15 mouse cellular contexts compared by ENCODE assay signal in genomic region chr7:49078930-49079329, GRCm38 (mm10).
A peak's percentile ranks its signal among the peaks of the same experiment; 100 is the strongest.
DNase-seq lines count a peak whose midpoint lies in the region; ATAC-seq lines count a peak whose summit lies in the region.
"Had no signal": no experiment of that assay in that cellular context is flagged by ENCODE, and none has a peak within 500 bp of the region (broad histone marks: within the 10 kb centered on the region; RNA-seq: fewer than 3 reads in every experiment).

No protein-coding gene starts in this region.

- H3K4me1 ChIP-seq in forebrain, embryonic 14.5 days (ENCODE audit: control insufficient read depth, insufficient read depth, low read length) = peaks cover 20% of the 10 kb centered on the region
- peaks cover 77% of the 10 kb centered on the region for H3K4me1 ChIP-seq in neural tube, embryonic 13.5 days (replicated peaks)

- intact Hi-C loops in left cerebral cortex, postnatal 14 days (cut with DNase I) = no loop called here
- intact Hi-C loops in left cerebral cortex, postnatal 10 days (cut with DNase I) = no loop called here

- H3K4me2 ChIP-seq in forebrain, embryonic 14.5 days (ENCODE audit: low read length) = no peak overlapping the region
- no peak overlapping the region for H3K4me2 ChIP-seq in neural tube, embryonic 13.5 days
- H3K4me2 ChIP-seq: heart, embryonic 11.5 days; lung, embryonic 14.5 days had no signal

- ATAC-seq in forebrain, embryonic 14.5 days = peak; percentile 71
- peak; percentile 59 for ATAC-seq in neural tube, embryonic 13.5 days (ENCODE audit: low read depth)

- H3K4me3 ChIP-seq in forebrain, embryonic 14.5 days (ENCODE audit: low read depth, low read length) = no peak overlapping the region
- no peak overlapping the region for H3K4me3 ChIP-seq in neural tube, embryonic 13.5 days

- DNase-seq in left cerebral cortex, postnatal 14 days (ENCODE audit: low spot score in 2 of 2) = peak; percentile 42 to 47
- DNase-seq in left cerebral cortex, postnatal 10 days (ENCODE audit: extremely low spot score in 1 of 2, low spot score in 2 of 2) = no peak
- peak; percentile 78 for DNase-seq in forebrain, embryonic 14.5 days (ENCODE audit: low spot score)
- DNase-seq in frontal cortex, postnatal 36 days (ENCODE audit: low spot score in 2 of 2) = peak; percentile 32 to 48
- no peak for DNase-seq in kidney, adult 8-10 months
- DNase-seq in heart, adult 11 months = no peak
- DNase-seq: cerebellum, adult 8-10 months; gastrocnemius, postnatal 14 days; kidney, adult 2 months; kidney, postnatal 4 days; liver; lung, embryonic 14.5 days; thymus, adult 2 months had no signal

- WGBS in forebrain, embryonic 14.5 days = 22% methylated on average over 5 of the region's 5 CpGs
- WGBS in neural tube, embryonic 13.5 days = 19% methylated on average over 5 of the region's 5 CpGs

- H3K27ac ChIP-seq in forebrain, embryonic 14.5 days (ENCODE audit: low read depth, low read length) = no peak overlapping the region
- peak overlapping the region; percentile 81 for H3K27ac ChIP-seq in neural tube, embryonic 13.5 days (replicated peaks)

- H3K36me3 ChIP-seq in forebrain, embryonic 14.5 days (ENCODE audit: control insufficient read depth, insufficient read depth, low read length) = no peaks in the 10 kb centered on the region
- H3K36me3 ChIP-seq in neural tube, embryonic 13.5 days = no peaks in the 10 kb centered on the region

- no peaks in the 10 kb centered on the region for H3K9me3 ChIP-seq in forebrain, embryonic 14.5 days (replicated peaks; ENCODE audit: control insufficient read depth, low read length)
- H3K9me3 ChIP-seq in neural tube, embryonic 13.5 days = no peaks in the 10 kb centered on the region

- H3K9ac ChIP-seq in forebrain, embryonic 14.5 days (ENCODE audit: low read length) = no peak overlapping the region
- no peak overlapping the region for H3K9ac ChIP-seq in neural tube, embryonic 13.5 days
- H3K9ac ChIP-seq: lung, embryonic 14.5 days had no signal

- no peaks in the 10 kb centered on the region for H3K27me3 ChIP-seq in forebrain, embryonic 14.5 days (replicated peaks; ENCODE audit: control insufficient read depth, insufficient read depth, low read length)
- no peaks in the 10 kb centered on the region for H3K27me3 ChIP-seq in neural tube, embryonic 13.5 days

Comparison
In these comparisons a context has a peak if more than half of its experiments do, and no peak if none do; other contexts are left out.
1. DNase-seq: peak in left cerebral cortex, postnatal 14 days (2 of 2), forebrain, embryonic 14.5 days (single experiment) and frontal cortex, postnatal 36 days (2 of 2); none in left cerebral cortex, postnatal 10 days (0 of 2), kidney, adult 8-10 months (0 of 2) and heart, adult 11 months (single experiment).